Mouse (Mus musculus) C2C12 (cell line): ENCODE data around the gene Chrne.

ENCODE experiments used
- CEBPB ChIP-seq: IDR thresholded peaks from one replicate; pipeline ENCODE4 v1.6.1; 2011; ENCODE audit warnings: low read depth, mild to moderate bottlenecking, control low read depth, moderate library complexity
- CTCF ChIP-seq: IDR thresholded peaks from one replicate; pipeline ENCODE4 v1.5.1; 2011; ENCODE audit not compliant: control insufficient read depth, insufficient read depth, insufficient read length
- FOSL1 ChIP-seq: IDR thresholded peaks from one replicate; pipeline ENCODE4 v1.8.0; 2011; ENCODE audit warnings: mild to moderate bottlenecking, low read length; ENCODE audit not compliant: poor library complexity, insufficient read depth, severe bottlenecking
- MAX ChIP-seq: IDR thresholded peaks from one replicate; pipeline ENCODE4 v1.6.1; 2011; ENCODE audit warnings: mild to moderate bottlenecking, control low read depth
- MYOD1 ChIP-seq: IDR thresholded peaks from one replicate; pipeline ENCODE4 v1.6.1; 2011; ENCODE audit warnings: low read depth; ENCODE audit not compliant: control insufficient read depth, insufficient read length
- MYOG ChIP-seq: IDR thresholded peaks from one replicate; pipeline ENCODE4 v1.6.1; 2011; ENCODE audit not compliant: control insufficient read depth, insufficient read length; ENCODE audit errors: extremely low read depth
- USF1 ChIP-seq: IDR thresholded peaks from one replicate; pipeline ENCODE4 v1.6.1; 2011; ENCODE audit warnings: low read depth, mild to moderate bottlenecking, control low read depth, moderate library complexity

- TF ChIP-seq CTCF (no peak), MAX (no peak), MYOG (no peak), MYOD1 (no peak), USF1 (no peak), FOSL1 (no peak), CEBPB (no peak)
Observed at GRCm38 (mm10) chr11:70615074-70615473, 3.9 kb downstream of the Chrne start.
